Mouse (Mus musculus): ENCODE data around the gene Polh. TPM values are rescaled to one million over a fixed set of nuclear protein-coding genes. Genes with fewer than 3 reads are reported as not detected.

Polh gene
- total RNA-seq, 2 experiments from 2014 or later, result 8.6 to 9.4 TPM

DNA sequence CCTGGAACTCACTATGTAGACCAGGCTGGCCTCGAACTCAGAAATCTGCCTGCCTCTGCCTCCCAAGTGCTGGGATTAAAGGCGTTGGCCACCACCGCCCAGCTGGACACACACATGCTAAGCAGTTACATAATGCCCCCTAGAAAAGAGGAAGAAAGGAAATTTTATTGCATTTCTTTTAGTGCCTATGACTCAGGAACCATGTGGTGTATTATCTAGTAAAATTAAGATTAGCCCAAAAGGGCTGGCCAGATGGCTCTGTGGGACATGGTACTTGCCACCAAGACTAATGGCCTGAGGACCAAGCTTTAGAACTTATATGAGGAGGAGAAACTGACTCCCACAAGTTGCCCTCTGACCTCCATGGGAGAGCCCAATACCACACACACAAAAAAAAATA lies 62.6 kb downstream of the Polh start:
- DNase-seq (ENCODE audit: low spot score), result no peak
- intact Hi-C loops (cut with DNase I), result no loop called here

DNA sequence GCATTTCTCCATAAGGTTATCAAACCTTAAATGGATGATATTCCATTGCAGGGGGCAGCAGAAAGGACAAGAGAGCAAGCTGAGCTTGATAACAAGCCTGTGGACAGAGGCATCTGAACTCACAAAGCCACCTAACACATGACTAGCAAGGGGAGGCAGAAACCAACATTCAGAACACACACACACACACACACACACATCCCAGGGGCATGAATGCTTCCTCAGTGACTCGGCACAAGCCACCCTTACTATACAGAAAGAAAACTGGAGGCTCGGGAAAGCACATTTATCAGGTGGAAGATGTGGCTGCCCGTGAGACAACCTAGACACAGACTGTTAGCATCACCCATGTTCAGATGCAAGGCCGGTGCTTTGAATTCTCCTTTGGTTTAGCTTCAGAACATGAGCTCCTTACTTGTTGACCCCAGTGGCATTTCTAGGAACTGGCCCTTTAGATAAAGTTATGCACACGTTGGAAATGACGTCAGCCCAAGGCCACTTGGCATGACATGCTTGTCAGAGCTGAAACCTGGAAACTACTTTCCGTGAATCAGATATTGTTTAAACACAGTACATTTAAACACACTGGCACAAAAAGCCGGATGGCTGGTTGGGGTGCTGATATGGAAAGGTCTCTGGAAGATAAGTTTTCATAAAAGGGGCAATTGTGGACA lies 63.7 kb downstream of the Polh start:
- intact Hi-C loops (cut with DNase I), result no loop called here

DNA sequence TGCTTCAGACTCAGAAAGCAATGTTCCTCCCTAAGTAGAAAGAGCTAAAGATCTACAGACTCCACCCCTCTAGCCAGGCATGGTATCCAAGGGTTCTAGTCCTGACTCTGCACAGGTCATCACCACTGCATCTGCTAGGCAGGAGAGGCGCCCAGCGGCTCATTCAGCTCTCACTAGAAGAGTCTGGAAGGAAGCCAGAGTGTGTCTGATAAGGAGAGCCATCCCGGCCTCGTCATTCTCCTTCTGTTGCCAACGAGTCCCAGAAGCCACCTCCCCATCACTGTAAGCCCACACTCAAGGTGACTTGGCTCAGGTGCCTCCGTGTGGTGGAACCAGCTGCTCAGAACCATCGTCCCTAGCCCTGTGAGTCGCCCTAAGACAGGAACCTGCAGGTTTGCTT lies 69.6 kb downstream of the Polh start:
- intact Hi-C loops (cut with DNase I), result loop anchor here (1.0 to 5.0 kb wide), 2 partner anchors 286 to 402 kb away; no protein-coding TSS in a partner anchor
- no peak for DNase-seq (ENCODE audit: low spot score)

More for the DNA sequence above, 63.7 kb downstream of the Polh start:
- no peak for DNase-seq (ENCODE audit: low spot score)

DNA sequence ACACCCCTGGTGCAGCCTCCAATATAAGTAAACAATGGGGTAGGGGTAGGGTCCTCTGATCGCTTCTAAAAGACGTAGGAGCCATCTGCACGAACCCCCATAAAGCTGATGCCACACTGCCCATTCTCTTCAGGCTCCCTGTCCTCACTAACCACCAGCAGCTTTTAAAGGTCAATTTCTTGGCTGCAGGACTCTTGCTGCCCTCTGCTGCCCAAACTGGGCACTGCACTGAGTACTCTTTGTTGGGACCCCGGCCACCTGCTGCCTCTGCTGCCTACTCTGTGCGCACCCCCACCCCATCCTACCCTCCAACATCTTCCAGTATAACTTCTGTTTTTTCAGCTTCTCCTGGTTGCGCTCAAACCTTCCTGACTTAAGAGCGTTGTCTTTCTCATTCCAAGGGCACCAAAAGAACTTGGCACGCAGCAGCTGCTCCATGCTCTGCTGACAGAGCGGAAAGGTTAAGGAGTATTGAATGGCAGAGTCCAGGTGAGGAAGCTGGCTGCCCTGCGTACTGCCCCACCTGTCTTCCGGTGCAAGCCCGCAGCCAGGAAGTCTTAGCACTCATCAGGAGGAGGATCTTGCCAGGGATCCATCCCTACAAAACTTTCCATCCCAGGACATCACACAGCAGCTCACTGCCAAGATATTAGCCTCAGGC lies 70.3 kb downstream of the Polh start:
- DNase-seq (ENCODE audit: low spot score), result peak; percentile 44
- intact Hi-C loops (cut with DNase I), result loop anchor here (1.0 to 5.0 kb wide), 2 partner anchors 285 to 401 kb away; no protein-coding TSS in a partner anchor

DNA sequence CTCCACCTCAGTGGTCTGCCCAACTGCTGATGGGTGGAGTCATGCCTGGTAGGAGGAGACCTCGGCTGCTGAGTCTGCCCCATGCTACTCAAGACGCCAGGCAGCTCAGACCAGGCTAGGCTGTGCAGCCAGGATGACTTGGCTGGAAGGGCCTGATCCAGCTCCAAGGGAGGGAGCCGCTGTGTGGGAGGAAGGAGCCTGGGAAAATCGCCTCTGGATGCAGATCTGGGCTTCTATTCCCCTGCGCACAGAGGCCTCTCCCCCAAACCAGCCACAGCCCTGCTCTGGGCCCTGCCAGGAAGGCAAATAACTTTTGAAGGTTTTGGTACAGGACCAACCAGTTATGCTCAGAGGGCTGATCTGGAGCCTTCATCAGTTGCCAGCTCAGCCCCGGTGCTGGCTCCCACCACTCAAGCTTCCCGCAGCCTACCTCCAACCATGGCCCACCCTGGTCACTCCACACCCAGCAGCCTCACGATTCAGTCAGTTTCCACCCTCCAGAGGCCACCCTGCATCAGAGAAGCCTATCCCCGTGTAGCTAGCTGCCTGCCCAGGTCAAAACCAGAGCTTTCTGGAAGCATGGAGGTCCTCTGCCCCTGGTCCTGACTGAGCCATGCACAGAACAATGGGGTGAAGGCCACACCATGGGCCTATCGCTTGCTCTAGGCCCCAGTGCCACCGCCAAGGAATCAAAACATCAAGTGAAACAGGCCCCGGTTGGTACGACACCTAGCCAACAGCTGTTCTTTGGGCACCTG lies 72.5 kb downstream of the Polh start:
- intact Hi-C loops (cut with DNase I), result loop anchor here (5.0 kb wide), 1 partner anchor 283 kb away; no protein-coding TSS in a partner anchor

DNA sequence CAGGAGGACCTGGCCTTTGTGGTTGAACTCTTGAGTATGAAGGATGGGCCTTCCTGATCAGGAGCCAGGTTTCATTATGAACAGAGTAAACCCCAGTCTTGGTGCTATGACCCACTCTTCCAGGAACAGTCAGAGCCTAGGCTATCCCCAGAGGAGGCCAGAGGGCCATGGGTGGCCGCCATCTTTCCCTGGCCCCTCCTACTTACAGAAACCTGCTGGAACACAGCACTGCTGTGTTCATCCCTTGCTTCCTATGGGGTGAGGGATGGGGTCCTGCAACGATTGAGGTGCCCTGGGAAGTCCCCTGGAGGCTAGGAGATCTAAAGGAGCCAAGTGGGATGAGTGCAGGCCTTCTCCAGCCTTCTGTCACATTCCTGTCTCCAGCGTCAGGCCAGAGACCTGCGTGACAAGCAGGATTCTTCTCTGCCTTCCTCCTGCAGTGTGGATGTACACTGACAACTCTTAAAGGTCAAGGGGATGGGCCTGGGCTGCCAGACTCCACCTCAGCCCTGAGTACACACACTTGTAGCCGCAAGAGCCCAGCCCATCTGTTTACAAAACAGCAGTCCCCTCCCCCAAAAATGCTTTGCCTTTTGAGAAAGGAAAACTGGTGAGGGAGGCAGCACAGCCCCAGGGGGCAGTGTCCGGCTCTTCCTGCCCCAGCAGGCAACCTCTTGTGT lies 74.5 kb downstream of the Polh start:
- intact Hi-C loops (cut with DNase I), result no loop called here
- DNase-seq (ENCODE audit: low spot score), result no peak

More for the DNA sequence above, 72.5 kb downstream of the Polh start:
- DNase-seq (ENCODE audit: low spot score), result peak; percentile 74

DNA sequence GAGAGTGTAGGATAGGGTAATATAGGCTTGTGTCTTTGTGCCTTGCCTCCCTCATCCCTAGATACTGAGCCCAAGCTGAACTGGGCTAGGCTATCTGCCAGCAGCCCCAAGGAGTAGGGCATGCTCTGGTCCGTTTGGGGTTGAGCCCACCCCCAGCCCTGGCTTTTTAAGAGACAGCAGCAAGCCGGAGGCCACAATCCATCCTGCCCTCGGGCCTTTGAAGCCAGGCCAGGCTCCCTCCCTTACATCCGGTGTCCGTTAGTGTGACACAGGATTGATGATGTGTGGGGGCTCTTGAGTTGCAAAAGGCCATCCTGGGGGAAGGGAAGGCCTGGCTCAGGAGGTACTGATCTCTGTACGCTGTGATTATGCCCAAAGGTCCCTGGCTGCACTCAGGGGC lies 75.8 kb downstream of the Polh start:
- intact Hi-C loops (cut with DNase I), result no loop called here
- no peak for DNase-seq (ENCODE audit: low spot score)

DNA sequence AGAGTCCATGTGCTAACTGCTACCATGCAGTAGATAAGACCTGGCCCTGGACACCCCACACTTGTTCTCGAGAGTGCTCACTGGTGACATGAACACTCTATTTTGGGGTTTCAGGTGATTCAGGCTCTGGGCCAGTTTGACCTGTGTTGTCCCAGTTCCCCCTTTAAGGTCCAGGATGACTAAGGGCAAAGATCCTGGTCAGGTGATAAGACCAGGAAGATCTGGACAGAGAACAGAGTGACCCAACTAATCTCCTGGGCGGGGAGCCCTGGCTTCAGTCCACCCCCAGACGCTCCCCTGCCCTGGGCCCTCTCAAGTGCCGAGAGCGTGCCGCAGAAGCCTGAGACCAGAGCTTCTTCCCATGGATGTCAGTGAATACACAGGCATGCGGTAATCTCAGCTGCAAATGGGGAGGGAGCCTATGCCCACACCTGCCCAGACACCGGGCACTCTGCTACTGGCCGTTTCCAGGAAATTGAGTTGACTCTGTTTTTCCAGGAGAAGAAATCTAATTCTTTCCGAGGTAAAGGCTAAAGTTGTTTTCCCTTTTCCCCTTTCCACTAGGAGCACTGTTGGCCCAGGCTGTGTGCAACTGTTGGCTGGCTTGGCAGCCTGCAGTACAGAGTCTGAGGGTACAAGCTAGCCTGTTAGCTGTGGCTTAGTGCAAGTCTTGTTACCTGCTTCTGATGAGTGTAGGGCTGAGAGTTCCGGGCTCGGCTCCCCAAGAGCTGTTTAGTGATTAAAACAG lies 78.3 kb downstream of the Polh start:
- no peak for DNase-seq (ENCODE audit: low spot score)
- intact Hi-C loops (cut with DNase I), result no loop called here

DNA sequence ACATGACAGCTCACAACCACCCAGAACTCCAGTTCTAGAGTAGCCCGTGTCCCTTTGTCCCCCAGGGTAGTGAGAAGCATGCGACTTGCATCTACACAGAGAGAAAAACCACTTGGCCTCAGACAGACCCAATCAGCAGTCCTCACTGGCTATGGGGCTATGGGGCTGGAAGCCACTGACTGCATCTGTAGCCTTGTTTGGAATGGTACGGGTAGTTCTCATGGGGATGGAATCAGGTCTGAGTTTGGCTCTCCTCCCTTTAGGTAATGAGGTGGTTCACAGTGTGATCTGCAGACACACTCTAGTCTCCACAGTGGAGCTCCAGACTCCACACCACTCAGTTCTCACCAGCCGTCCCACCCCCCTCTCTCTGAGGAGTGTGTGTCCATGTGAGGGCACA lies 79.2 kb downstream of the Polh start:
- DNase-seq (ENCODE audit: low spot score), result no peak
- intact Hi-C loops (cut with DNase I), result no loop called here

DNA sequence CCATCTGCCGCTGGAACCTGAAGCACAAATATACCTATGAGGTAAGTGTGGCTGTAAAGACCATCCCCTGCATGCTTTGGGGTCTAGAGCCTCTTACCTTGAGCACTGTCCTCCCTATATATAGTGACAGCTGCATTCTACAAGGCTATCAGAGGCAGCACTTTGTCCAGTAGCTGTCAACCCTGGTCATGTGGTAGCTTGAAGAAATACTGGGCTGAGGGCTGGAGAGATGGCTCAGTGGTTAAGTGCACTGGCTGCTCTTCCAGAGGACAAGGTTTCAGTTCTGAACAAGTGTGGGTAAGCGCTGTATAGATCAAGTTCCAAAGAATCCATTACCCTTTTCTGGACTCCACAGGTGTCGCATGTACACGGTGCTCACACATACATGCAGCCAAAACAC lies 79.7 kb downstream of the Polh start:
- DNase-seq (ENCODE audit: low spot score), result no peak
- intact Hi-C loops (cut with DNase I), result no loop called here

Small RNAs within 50 kb of the gene (microRNA-seq; reads per million reads assigned to microRNA genes)
- gene Mir693, result not detected

Other genes starting within 250 kb of the Polh start
- 100 to 1,000 TPM; 257 to 275 TPM for gene Vegfa, start 170.3 kb downstream of the Polh start, total RNA-seq (2021)
- 100 to 1,000 TPM; 121 to 134 TPM for gene Mrps18a, start 91.7 kb downstream of the Polh start, total RNA-seq (2021)
- 1 to 10 TPM; 1.1 to 1.2 TPM for gene Rsph9, start 58.4 kb downstream of the Polh start, total RNA-seq (2021)
- gene Mad2l1bp, start 49.1 kb downstream of the Polh start, total RNA-seq (2021), result 10 to 100 TPM; 17.2 to 22.4 TPM
- gene Gtpbp2, start 41.6 kb downstream of the Polh start, total RNA-seq (2021), result 10 to 100 TPM; 67.5 to 70.6 TPM
- 10 to 100 TPM; 19.6 to 21.3 TPM for gene Xpo5, start 137 bp upstream of the Polh start, total RNA-seq (2021)
- 10 to 100 TPM; 20.9 to 26.1 TPM for gene Polr1c, start 45.4 kb upstream of the Polh start, total RNA-seq (2021)
- gene Yipf3, start 45.4 kb upstream of the Polh start, total RNA-seq (2021), result 10 to 100 TPM; 81.8 to 82.6 TPM
- under 1 TPM; 0.20 to 0.26 TPM for gene Lrrc73, start 50.9 kb upstream of the Polh start, total RNA-seq (2021)
- gene Tjap1, start 80.4 kb upstream of the Polh start, total RNA-seq (2021), result 10 to 100 TPM; 37.1 to 40.5 TPM
- gene Dlk2, start 94.8 kb upstream of the Polh start, total RNA-seq (2021), result under 1 TPM; 0.39 to 0.49 TPM
- gene Abcc10, start 125.7 kb upstream of the Polh start, total RNA-seq (2021), result 1 to 10 TPM; 4.2 to 4.6 TPM
- 10 to 100 TPM; 16.5 to 18.8 TPM for gene Zfp318, start 181.1 kb upstream of the Polh start, total RNA-seq (2021)
- gene Crip3, start 226.3 kb upstream of the Polh start, total RNA-seq (2021), result under 1 TPM in 1 of 2 experiments, not detected in 1; 0.62 TPM
- not detected for gene Slc22a7, start 235.8 kb upstream of the Polh start, total RNA-seq (2021)